Mouse (Mus musculus): Measurements from ENCODE around the gene Hesx1. TPM values are rescaled to one million over a fixed set of nuclear protein-coding genes. Genes with fewer than 3 reads are reported as not detected.

Hesx1 gene
- polyA plus RNA-seq, 1 experiment: not detected

DNA sequence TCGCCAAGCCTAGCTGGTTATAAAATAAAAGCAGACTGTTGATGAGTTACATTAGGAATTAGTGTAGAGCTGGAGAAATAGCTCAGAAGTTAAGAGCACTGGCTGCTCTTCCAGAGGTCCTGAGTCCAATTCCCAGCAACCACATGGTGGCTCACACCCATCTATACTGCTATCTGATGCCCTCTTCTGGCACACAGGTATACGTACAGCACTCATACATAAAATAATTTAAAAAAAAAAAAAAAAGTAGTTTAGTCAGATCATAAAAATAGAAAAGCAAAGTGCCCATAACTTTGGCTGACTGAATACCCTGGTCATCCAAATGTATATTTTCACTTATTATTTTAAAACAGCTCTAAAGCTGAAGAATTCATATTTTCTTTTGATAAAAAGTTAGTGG lies 21.1 kb upstream of the Hesx1 start:
- Histone ChIP-seq H3K4me3 (replicated peaks; ENCODE audit: insufficient read depth, low read depth, low read length) (no peak overlapping the region), H3K27ac (ENCODE audit: insufficient read depth, low read length) (no peak overlapping the region), H3K4me1 (ENCODE audit: control insufficient read depth, insufficient read depth, low read length) (peaks cover 3% of the 10 kb centered on the region; the same call in 1 of the 2 replicates), H3K27me3 (ENCODE audit: control insufficient read depth, insufficient read depth, low read length) (no peaks in the 10 kb centered on the region)
- TF ChIP-seq CTCF (IDR thresholded peaks at IDR 0.05; ENCODE audit: borderline replicate concordance, insufficient read depth, low read depth, low read length): no peak
- TF ChIP-seq POLR2A (IDR thresholded peaks at IDR 0.05; ENCODE audit: borderline replicate concordance, insufficient read depth, low read length): no peak
- WGBS: 89% methylated on average over 2 of the region's 2 CpGs
- DNase-seq: no peak

- Histone ChIP-seq H3K27me3 (ENCODE audit: control insufficient read depth, insufficient read depth, low read length) (no peaks in the 10 kb centered on the region), H3K27ac (ENCODE audit: insufficient read depth, low read length) (no peak overlapping the region), H3K4me3 (replicated peaks; ENCODE audit: insufficient read depth, low read depth, low read length) (no peak overlapping the region), H3K4me1 (ENCODE audit: control insufficient read depth, insufficient read depth, low read length) (no peaks in the 10 kb centered on the region; the same call in 1 of the 2 replicates)
- DNase-seq: no peak
- TF ChIP-seq POLR2A (IDR thresholded peaks at IDR 0.05; ENCODE audit: borderline replicate concordance, insufficient read depth, low read length): no peak
- no peak for TF ChIP-seq CTCF (IDR thresholded peaks at IDR 0.05; ENCODE audit: borderline replicate concordance, insufficient read depth, low read depth, low read length)
- WGBS: 71% methylated on average over 3 of the region's 3 CpGs
Measured at GRCm38 (mm10) chr14:26975490-26975889, 18.7 kb upstream of the Hesx1 start.

- no peak for DNase-seq
- Histone ChIP-seq H3K4me3 (replicated peaks; ENCODE audit: insufficient read depth, low read depth, low read length) (no peak overlapping the region), H3K4me1 (ENCODE audit: control insufficient read depth, insufficient read depth, low read length) (no peaks in the 10 kb centered on the region; the same call in 1 of the 2 replicates), H3K27ac (ENCODE audit: insufficient read depth, low read length) (no peak overlapping the region), H3K27me3 (ENCODE audit: control insufficient read depth, insufficient read depth, low read length) (no peaks in the 10 kb centered on the region)
- 63% methylated on average over 7 of the region's 7 CpGs for WGBS
- TF ChIP-seq POLR2A (IDR thresholded peaks at IDR 0.05; ENCODE audit: borderline replicate concordance, insufficient read depth, low read length) (no peak), CTCF (IDR thresholded peaks at IDR 0.05; ENCODE audit: borderline replicate concordance, insufficient read depth, low read depth, low read length) (no peak)
Measured at GRCm38 (mm10) chr14:26976212-26976611, 18.0 kb upstream of the Hesx1 start.

DNA sequence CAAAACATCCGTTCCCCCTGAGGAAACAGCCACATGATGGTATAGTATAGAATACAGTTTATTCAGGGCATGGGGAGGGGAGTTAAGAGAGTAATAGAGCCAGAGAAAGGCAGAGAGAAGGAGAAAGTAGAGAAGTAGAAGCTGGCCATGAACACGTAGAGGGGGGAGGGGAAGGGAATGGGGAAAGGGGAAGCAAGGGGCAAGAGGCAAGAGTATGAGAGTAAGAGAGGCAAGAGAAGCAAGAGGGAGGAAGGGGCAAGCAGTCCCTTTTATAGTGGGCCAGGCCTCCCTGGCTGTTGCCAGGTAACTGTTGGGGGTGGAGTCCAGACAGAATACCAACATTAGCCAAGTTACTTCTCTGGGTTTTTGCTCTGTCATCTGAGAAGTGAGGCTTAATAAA lies 16.7 kb upstream of the Hesx1 start:
- H3K27ac ChIP-seq (ENCODE audit: insufficient read depth, low read length): no peak overlapping the region
- TF ChIP-seq POLR2A (IDR thresholded peaks at IDR 0.05; ENCODE audit: borderline replicate concordance, insufficient read depth, low read length) (no peak), CTCF (IDR thresholded peaks at IDR 0.05; ENCODE audit: borderline replicate concordance, insufficient read depth, low read depth, low read length) (no peak)
- 61% methylated on average over 2 of the region's 2 CpGs for WGBS

DNA sequence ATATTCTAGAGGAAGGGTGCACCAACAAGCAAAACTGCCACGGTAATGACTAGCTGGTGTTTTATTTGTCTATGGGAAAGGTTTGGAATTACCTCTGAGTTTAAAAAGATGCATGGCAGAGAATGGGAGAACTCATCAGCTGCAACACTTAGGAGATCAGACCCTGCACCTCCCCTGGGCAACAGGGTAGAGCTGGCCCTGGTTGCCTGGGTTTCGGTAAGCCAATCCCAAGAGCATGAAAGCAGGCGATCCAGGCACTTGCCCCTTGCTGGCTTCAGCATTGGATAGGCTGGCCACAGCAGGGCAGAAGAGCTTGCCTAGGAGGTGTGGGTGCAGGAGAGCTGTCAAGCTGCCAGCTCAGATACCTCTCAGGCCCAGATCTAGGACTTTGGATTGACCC lies 14.4 kb upstream of the Hesx1 start:
- no peak for DNase-seq

More for the DNA sequence above, 16.7 kb upstream of the Hesx1 start:
- Histone ChIP-seq H3K4me1 (ENCODE audit: control insufficient read depth, insufficient read depth, low read length) (no peaks in the 10 kb centered on the region), H3K4me3 (replicated peaks; ENCODE audit: insufficient read depth, low read depth, low read length) (no peak overlapping the region), H3K27me3 (ENCODE audit: control insufficient read depth, insufficient read depth, low read length) (no peaks in the 10 kb centered on the region)
- no peak for DNase-seq

DNA sequence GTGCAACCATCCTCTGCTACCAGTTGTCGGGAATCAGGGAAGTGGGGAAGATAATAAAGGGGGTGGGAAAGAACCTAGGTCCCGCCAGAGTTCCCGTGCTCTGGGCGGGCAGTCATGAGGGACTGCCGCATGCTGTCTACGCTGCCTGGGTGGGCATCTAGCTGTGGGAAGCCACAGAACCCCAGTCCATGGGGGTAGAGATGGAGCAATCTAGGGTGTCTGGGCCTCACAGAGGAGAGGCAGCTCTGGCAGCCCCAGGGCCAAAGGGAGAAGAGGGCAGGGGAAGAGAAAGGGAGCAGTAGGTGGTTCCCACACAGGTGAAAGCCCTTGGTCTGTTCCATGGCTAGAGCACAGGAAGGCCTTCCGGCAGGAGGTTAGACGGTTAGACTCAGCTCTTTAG lies 13.2 kb upstream of the Hesx1 start:
- Histone ChIP-seq H3K27me3 (ENCODE audit: control insufficient read depth, insufficient read depth, low read length) (no peaks in the 10 kb centered on the region), H3K27ac (ENCODE audit: insufficient read depth, low read length) (no peak overlapping the region), H3K4me3 (replicated peaks; ENCODE audit: insufficient read depth, low read depth, low read length) (no peak overlapping the region), H3K4me1 (ENCODE audit: control insufficient read depth, insufficient read depth, low read length) (no peaks in the 10 kb centered on the region)
- DNase-seq: no peak
- TF ChIP-seq CTCF (IDR thresholded peaks at IDR 0.05; ENCODE audit: borderline replicate concordance, insufficient read depth, low read depth, low read length) (no peak), POLR2A (IDR thresholded peaks at IDR 0.05; ENCODE audit: borderline replicate concordance, insufficient read depth, low read length) (no peak)
- 96% methylated on average over 8 of the region's 8 CpGs for WGBS

More for the DNA sequence above, 14.4 kb upstream of the Hesx1 start:
- 81% methylated on average over 3 of the region's 3 CpGs for WGBS
- no peaks in the 10 kb centered on the region for H3K4me1 ChIP-seq (ENCODE audit: control insufficient read depth, insufficient read depth, low read length)
- H3K27ac ChIP-seq (ENCODE audit: insufficient read depth, low read length): no peak overlapping the region
- no peak overlapping the region for H3K4me3 ChIP-seq (replicated peaks; ENCODE audit: insufficient read depth, low read depth, low read length)
- no peaks in the 10 kb centered on the region for H3K27me3 ChIP-seq (ENCODE audit: control insufficient read depth, insufficient read depth, low read length)
- no peak for TF ChIP-seq POLR2A (IDR thresholded peaks at IDR 0.05; ENCODE audit: borderline replicate concordance, insufficient read depth, low read length)

DNA sequence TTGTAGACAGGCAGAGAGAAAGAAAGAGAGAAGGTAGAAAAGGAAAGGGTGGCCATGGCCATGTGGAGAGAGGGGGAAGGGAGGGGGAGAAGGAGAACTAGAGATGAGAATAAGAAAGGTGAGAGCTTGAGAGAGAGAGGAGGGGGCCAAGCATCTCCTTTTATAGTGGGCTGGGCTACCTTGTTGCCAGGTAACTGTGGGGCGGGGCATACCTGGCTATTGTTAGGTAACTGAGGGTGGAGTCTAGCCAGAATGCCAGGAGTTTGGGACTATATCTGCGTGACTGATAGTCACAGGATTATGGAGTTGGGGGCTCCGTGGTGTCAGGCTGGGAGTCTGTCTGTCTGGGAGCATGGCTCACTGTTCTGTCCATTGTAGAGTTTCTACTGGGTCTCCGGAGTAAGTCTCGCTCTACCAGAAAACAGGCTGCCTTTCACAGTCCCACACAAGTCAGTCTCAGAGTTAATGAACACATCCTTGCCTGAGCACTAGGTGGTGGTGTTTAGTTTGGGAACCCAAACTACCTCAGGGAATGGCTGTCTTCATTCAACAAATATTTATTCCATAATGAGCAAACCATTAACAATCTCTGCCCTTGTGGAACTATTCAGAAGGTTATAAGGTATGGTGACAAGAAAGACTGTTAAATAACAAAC lies 12.6 kb upstream of the Hesx1 start:
- WGBS: 59% methylated on average over 5 of the region's 5 CpGs
- no peak overlapping the region for H3K27ac ChIP-seq (ENCODE audit: insufficient read depth, low read length)
- no peak overlapping the region for H3K4me3 ChIP-seq (replicated peaks; ENCODE audit: insufficient read depth, low read depth, low read length)
- DNase-seq: no peak
- TF ChIP-seq CTCF (IDR thresholded peaks at IDR 0.05; ENCODE audit: borderline replicate concordance, insufficient read depth, low read depth, low read length) (no peak), POLR2A (IDR thresholded peaks at IDR 0.05; ENCODE audit: borderline replicate concordance, insufficient read depth, low read length) (no peak)
- no peaks in the 10 kb centered on the region for H3K27me3 ChIP-seq (ENCODE audit: control insufficient read depth, insufficient read depth, low read length)
- H3K4me1 ChIP-seq (ENCODE audit: control insufficient read depth, insufficient read depth, low read length): no peaks in the 10 kb centered on the region

- 81% methylated on average over 5 of the region's 5 CpGs for WGBS
- no peak overlapping the region for H3K27ac ChIP-seq (ENCODE audit: insufficient read depth, low read length)
- TF ChIP-seq CTCF (IDR thresholded peaks at IDR 0.05; ENCODE audit: borderline replicate concordance, insufficient read depth, low read depth, low read length) (no peak), POLR2A (IDR thresholded peaks at IDR 0.05; ENCODE audit: borderline replicate concordance, insufficient read depth, low read length) (no peak)
Measured at GRCm38 (mm10) chr14:26982150-26982530, 12.1 kb upstream of the Hesx1 start.

More at GRCm38 (mm10) chr14:26982150-26982530, 12.1 kb upstream of the Hesx1 start:
- no peaks in the 10 kb centered on the region for H3K4me1 ChIP-seq (ENCODE audit: control insufficient read depth, insufficient read depth, low read length)
- DNase-seq: no peak
- H3K4me3 ChIP-seq (replicated peaks; ENCODE audit: insufficient read depth, low read depth, low read length): no peak overlapping the region
- H3K27me3 ChIP-seq (ENCODE audit: control insufficient read depth, insufficient read depth, low read length): no peaks in the 10 kb centered on the region
